Mouse (Mus musculus) hindbrain, embryonic 16.5 days (tissue): ENCODE data around the gene B130006D01Rik. TPM values are rescaled to one million over a fixed set of nuclear protein-coding genes. Genes with fewer than 3 reads are reported as not detected.

ENCODE experiments used
- ATAC-seq: fragments of 200-750 bp; cut with Nextera tagmentation; 2 replicates; pipeline ENCODE4 v1.8.0; 2017; ENCODE audit warnings: moderate TSS enrichment, moderate library complexity
- H3K27ac ChIP-seq: fragments of 300-500 bp; sonication (generic); 2 replicates; pipeline ENCODE4 v1.5.1; 2014; ENCODE audit warnings: low read depth, mild to moderate bottlenecking, control low read depth, low read length, moderate library complexity
- H3K27me3 ChIP-seq: fragments of 300-500 bp; sonication (generic); replicated peaks from 2 replicates; pipeline ENCODE4 v1.6.1; 2014; ENCODE audit warnings: low read length; ENCODE audit not compliant: control insufficient read depth, insufficient read depth
- H3K36me3 ChIP-seq: fragments of 300-500 bp; sonication (generic); 2 replicates; pipeline ENCODE4 v1.6.1; 2014; ENCODE audit warnings: mild to moderate bottlenecking, low read length, moderate library complexity, mixed read lengths; ENCODE audit not compliant: control insufficient read depth, insufficient read depth
- H3K4me1 ChIP-seq: fragments of 300-500 bp; sonication (generic); 2 replicates; pipeline ENCODE4 v1.6.1; 2014; ENCODE audit warnings: low read depth, low read length; ENCODE audit not compliant: control insufficient read depth, insufficient read depth
- H3K4me2 ChIP-seq: fragments of 300-500 bp; sonication (generic); 2 replicates; pipeline ENCODE4 v1.6.1; 2014; ENCODE audit warnings: mild to moderate bottlenecking, low read length, control low read depth, moderate library complexity
- H3K4me3 ChIP-seq: fragments of 300-500 bp; sonication (generic); 2 replicates; pipeline ENCODE4 v1.5.1; 2014; ENCODE audit warnings: mild to moderate bottlenecking, low read length, control low read depth, moderate library complexity
- H3K9ac ChIP-seq: fragments of 300-500 bp; sonication (generic); 2 replicates; pipeline ENCODE4 v1.6.1; 2014; ENCODE audit warnings: low read depth, mild to moderate bottlenecking, control low read depth, low read length, moderate library complexity
- H3K9me3 ChIP-seq: fragments of 300-500 bp; sonication (generic); 2 replicates; pipeline ENCODE4 v1.6.1; 2014; ENCODE audit warnings: mild to moderate bottlenecking, low read length, moderate library complexity; ENCODE audit not compliant: control insufficient read depth
- WGBS: fragments of 180-500 bp; shearing (Covaris S2); extraction: QIAGEN DNeasy Blood & Tissue Kit; methylation state at CpG from one replicate; pipeline ENCODE4 v1.1.7; 2014; 5-methylcytosine and 5-hydroxymethylcytosine counted together
- polyA plus RNA-seq: library from polyadenylated mRNA; unstranded; fragments of >200 nt; fragmentation: Nextera tagmentation; extraction: Ambion mirVana; gene quantifications from 2 replicates; pipeline ENCODE4 v1.2.1, GENCODE M21; 2015

Gene B130006D01Rik
- polyA plus RNA-seq, 1 experiment from 2014 or later = 0.95 TPM

DNA sequence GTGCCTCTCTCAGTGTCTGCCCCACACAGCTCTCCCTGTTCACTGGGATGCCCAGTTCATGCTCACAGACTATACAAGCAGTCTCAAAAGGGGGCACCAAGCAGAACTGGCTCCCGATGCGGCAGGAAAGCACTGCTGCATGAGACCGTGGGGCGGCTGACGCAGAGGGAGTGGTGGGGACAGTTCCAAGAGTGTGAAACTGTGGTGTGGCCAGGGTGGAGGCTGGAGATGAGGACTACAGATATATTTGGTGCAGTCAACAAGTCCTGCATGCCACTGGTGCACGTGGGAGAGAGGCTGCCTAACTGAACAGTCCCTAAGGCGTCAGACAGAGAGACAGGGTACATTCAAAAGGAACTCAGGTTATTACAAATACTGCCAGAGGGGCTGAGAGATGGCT, 34.4 kb upstream of the B130006D01Rik start:
- H3K4me3 ChIP-seq = no peak overlapping the region
- no peaks in the 10 kb centered on the region for H3K9me3 ChIP-seq
- no peak for ATAC-seq
- no peak overlapping the region; the same call in 1 of the 2 replicates for H3K9ac ChIP-seq
- WGBS = 71% methylated on average over 7 of the region's 7 CpGs
- no peaks in the 10 kb centered on the region for H3K27me3 ChIP-seq
- H3K4me2 ChIP-seq = no peak overlapping the region
- no peaks in the 10 kb centered on the region for H3K36me3 ChIP-seq
- no peak overlapping the region for H3K27ac ChIP-seq
- H3K4me1 ChIP-seq = no peaks in the 10 kb centered on the region

DNA sequence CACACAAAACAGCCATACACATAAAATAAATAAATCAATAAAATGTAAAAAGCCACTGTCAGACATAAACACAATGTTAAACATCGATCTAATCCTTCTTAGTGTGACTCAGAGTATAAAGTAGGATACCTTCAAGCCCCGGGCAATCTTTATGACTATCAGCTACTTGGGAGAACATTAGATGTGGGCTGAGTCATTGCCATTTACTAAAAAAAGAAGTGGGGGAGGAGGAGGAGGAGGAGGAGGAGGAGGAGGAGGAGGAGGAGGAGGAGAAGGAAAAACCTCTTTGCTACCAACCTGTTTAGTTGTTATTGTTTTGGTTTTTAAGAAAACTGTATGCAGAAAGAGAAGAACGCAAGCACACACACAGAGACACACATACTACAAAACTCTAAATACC, 33.8 kb upstream of the B130006D01Rik start:
- H3K27ac ChIP-seq = no peak overlapping the region
- no peaks in the 10 kb centered on the region for H3K36me3 ChIP-seq
- H3K27me3 ChIP-seq = no peaks in the 10 kb centered on the region
- H3K4me2 ChIP-seq = no peak overlapping the region
- H3K4me3 ChIP-seq = no peak overlapping the region
- 94% methylated on average over 3 of the region's 3 CpGs for WGBS
- H3K9ac ChIP-seq = no peak overlapping the region
- no peak for ATAC-seq
- no peaks in the 10 kb centered on the region for H3K4me1 ChIP-seq
- no peaks in the 10 kb centered on the region for H3K9me3 ChIP-seq

GRCm38 (mm10) chr11:95698541-95698940, 24.8 kb upstream of the B130006D01Rik start:
- 74% methylated on average over 5 of the region's 5 CpGs for WGBS
- no peak overlapping the region for H3K9ac ChIP-seq
- H3K4me3 ChIP-seq = no peak overlapping the region
- H3K4me2 ChIP-seq = no peak overlapping the region
- H3K9me3 ChIP-seq = no peaks in the 10 kb centered on the region
- H3K27ac ChIP-seq = no peak overlapping the region
- H3K36me3 ChIP-seq = no peaks in the 10 kb centered on the region
- no peak for ATAC-seq
- no peaks in the 10 kb centered on the region for H3K27me3 ChIP-seq
- no peaks in the 10 kb centered on the region for H3K4me1 ChIP-seq

DNA sequence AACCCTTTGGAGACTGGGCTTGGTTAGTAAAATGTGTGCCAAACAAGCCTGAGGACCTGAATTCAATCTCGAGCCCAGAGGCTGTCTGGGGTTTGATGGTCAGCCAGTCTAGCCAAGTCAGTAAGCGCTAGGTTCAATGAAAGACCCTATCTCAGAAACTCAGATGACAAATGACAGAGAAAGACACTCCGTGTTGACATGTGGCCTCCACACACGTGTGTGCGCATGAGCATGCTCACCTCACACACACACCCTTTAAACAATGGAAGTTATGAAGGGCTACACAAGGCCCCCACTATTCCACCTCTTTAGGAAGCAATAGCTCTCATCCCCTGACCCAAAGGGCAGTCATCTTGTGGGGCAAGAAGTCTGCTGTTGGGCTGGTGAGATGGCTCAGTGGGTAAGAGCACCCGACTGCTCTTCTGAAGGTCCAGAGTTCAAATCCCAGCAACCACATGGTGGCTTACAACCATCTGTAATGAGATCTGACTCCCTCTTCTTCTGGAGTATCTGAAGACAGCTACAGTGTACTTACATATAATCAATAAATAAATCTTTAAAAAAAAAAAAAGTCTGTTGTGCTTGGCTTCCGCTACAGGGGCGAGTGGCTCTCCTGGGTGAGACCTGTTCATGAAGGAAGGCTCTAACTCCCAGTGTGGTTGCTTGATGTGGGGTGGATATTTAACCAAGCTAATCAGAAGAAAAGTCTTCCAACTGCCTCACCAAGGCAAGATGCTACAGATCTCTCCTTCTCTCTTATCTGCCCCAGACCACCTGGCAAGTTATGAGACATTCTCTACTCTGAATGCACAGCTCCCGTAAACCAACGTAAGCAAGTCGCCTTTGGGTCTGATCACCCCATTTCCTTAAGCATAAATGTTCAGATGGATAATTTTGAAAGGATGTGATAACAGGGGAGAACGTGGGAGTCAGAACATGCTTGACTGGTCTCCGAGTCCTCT, 22.3 kb upstream of the B130006D01Rik start:
- no peak overlapping the region for H3K27ac ChIP-seq
- H3K36me3 ChIP-seq = no peaks in the 10 kb centered on the region
- H3K27me3 ChIP-seq = no peaks in the 10 kb centered on the region
- no peak overlapping the region for H3K4me3 ChIP-seq
- no peaks in the 10 kb centered on the region for H3K4me1 ChIP-seq
- no peaks in the 10 kb centered on the region for H3K9me3 ChIP-seq
- H3K9ac ChIP-seq = no peak overlapping the region
- no peak overlapping the region for H3K4me2 ChIP-seq
- ATAC-seq = no peak
- WGBS = 93% methylated on average over 13 of the region's 13 CpGs

DNA sequence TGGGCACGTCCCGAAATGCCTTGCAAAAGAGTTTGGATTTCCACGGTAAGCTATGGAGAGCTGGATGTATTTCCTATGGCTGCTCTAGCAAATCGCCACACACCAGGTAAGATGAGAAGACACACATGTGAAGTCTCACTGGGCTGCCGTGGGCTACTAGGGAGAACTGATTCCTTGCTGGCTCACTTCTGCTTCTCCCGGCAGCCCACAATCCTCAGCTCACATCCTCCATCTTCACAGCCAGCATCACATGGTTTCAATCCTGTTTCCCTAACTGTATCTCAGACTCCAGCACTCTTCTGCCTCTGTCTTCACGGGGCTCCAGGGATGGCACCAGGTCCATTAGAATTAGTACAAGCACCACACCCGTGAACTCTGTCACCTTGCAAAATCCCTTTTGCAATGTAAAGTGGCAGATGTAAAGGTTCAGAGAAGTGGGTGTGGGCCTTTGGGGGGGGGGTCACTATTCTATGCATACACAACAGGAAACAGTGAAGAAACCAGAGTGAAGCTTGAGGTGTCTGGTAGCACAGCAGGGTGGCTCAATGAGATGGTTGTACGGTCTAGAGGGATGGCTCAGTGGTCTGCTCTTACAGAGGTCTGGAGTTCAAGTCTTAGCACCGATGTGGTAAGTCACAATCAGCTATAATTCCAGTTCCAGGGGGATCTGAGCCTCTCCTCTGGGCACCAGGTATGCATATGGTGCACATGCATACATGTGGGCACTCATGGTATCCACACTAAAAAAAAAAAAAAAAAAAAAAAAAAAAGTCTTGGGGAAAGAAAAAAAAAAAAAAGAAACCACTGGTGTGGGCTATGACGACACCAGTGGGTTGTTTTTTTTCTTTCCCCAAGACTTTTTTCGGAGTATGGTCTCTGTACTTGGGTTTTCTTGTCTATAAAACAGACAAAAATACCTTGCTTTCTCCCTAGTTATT, 19.1 kb upstream of the B130006D01Rik start:
- Histone ChIP-seq H3K4me3 (no peak overlapping the region), H3K4me1 (no peaks in the 10 kb centered on the region), H3K4me2 (no peak overlapping the region), H3K27ac (no peak overlapping the region), H3K9me3 (no peaks in the 10 kb centered on the region), H3K27me3 (no peaks in the 10 kb centered on the region), H3K9ac (no peak overlapping the region), H3K36me3 (no peaks in the 10 kb centered on the region)
- ATAC-seq = no peak
- 92% methylated on average over 12 of the region's 12 CpGs for WGBS

DNA sequence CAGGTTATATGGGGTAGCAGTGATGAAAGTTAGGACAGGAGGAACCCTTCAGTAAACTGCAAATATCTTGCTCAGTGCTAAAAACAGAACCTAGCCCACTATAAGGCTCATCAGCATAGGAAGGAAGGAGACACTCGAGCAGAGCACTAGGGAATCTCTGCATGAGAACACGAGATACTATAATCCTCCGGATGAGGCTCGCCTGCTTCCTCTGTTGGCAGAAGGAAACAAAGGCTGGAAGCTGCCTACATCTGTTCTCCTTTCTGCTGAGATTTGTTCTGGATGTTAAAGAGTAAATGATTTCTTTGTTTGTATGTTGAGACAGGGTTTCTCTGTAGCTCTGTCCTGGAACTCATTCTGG, 18.4 kb upstream of the B130006D01Rik start:
- H3K4me2 ChIP-seq = no peak overlapping the region
- 56% methylated on average over 4 of the region's 4 CpGs for WGBS
- no peaks in the 10 kb centered on the region for H3K9me3 ChIP-seq
- no peak overlapping the region for H3K9ac ChIP-seq
- H3K36me3 ChIP-seq = no peaks in the 10 kb centered on the region
- H3K27ac ChIP-seq = no peak overlapping the region
- H3K4me3 ChIP-seq = no peak overlapping the region
- H3K27me3 ChIP-seq = no peaks in the 10 kb centered on the region
- ATAC-seq = no peak
- H3K4me1 ChIP-seq = no peaks in the 10 kb centered on the region

DNA sequence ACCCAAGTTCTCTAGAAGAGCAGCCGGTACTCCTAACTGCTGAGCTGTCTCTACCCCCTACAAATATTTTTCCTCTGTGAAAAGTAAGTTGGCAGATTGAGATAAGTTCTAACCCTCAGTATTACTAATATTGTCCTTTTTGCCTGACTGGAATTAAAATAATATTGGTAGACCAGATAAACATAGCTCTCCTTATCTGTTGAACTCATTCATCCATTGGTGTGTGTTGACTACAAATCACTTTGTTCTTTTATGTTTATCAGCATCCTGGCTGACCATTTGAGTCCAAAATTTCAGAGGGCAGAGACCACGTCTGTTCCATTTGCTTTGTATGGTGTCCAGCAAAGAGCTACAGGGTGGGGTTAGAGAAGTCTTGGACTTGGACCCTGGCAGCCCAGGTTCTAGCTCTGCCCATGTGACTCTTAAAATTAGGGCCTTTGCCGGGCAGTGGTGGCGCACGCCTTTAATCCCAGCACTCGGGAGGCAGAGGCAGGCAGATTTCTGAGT, 13.8 kb upstream of the B130006D01Rik start:
- no peak overlapping the region for H3K9ac ChIP-seq
- no peaks in the 10 kb centered on the region for H3K27me3 ChIP-seq
- no peaks in the 10 kb centered on the region for H3K36me3 ChIP-seq
- WGBS = 93% methylated on average over 6 of the region's 6 CpGs
- no peak overlapping the region for H3K27ac ChIP-seq
- no peak overlapping the region for H3K4me3 ChIP-seq
- H3K9me3 ChIP-seq = no peaks in the 10 kb centered on the region
- H3K4me1 ChIP-seq = peaks cover 7% of the 10 kb centered on the region
- H3K4me2 ChIP-seq = no peak overlapping the region
- ATAC-seq = no peak

DNA sequence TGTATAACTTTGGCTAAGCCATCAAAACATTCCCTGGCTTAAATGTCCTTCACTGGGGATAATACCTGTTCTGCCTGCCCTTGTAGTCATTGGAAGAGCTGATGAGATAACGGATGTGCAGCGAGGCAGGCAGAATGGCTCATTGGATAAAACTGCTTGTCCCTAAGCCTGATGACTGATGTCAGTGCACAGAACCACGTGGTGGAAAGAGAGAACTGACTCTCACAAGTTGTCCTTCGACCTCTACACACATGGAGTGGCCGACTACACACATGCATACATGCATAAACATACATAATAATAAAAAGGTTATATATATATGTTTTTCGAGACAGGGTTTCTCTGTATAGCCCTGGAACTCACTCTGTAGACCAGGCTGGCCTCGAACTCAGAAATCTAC, 12.9 kb upstream of the B130006D01Rik start:
- no peaks in the 10 kb centered on the region for H3K9me3 ChIP-seq
- no peak for ATAC-seq
- H3K9ac ChIP-seq = no peak overlapping the region
- H3K27ac ChIP-seq = no peak overlapping the region
- peaks cover 16% of the 10 kb centered on the region for H3K4me1 ChIP-seq
- WGBS = 77% methylated on average over 7 of the region's 7 CpGs
- no peaks in the 10 kb centered on the region for H3K27me3 ChIP-seq
- H3K36me3 ChIP-seq = no peaks in the 10 kb centered on the region
- H3K4me3 ChIP-seq = no peak overlapping the region
- H3K4me2 ChIP-seq = no peak overlapping the region

DNA sequence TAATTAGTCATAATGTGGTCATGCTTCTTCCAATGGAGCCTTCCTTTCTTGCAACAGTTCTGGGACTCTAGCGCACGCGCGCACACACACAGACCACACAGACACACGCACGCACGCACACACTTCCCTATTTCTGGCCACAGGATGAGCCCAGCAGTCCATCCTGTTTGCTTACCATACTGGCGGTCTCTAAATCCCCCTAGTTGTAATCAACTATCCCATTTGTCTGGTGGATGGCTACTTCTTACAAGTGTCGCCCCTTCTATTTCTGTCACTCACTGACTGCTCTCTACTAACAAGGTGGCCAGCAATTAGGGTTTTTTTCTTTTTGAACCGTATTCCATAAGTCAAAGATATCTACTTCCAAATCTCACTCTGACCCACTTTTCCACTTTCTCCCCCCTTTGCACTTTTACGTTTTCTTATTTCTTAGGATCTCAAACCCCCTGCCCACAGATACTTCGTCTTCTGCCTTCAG, 11.3 kb upstream of the B130006D01Rik start:
- H3K9ac ChIP-seq = peak overlapping the region; percentile 100
- peak overlapping the region; percentile 98 for H3K27ac ChIP-seq
- ATAC-seq = peak; percentile 13
- no peaks in the 10 kb centered on the region for H3K9me3 ChIP-seq
- peak overlapping the region; percentile 70 for H3K4me2 ChIP-seq
- no peaks in the 10 kb centered on the region for H3K27me3 ChIP-seq
- H3K4me3 ChIP-seq = peak overlapping the region; percentile 94
- WGBS = 26% methylated on average over 12 of the region's 12 CpGs
- peaks cover 25% of the 10 kb centered on the region for H3K4me1 ChIP-seq
- H3K36me3 ChIP-seq = no peaks in the 10 kb centered on the region
